Mouse (Mus musculus): ENCODE results near the gene Slc9b1.

DNA sequence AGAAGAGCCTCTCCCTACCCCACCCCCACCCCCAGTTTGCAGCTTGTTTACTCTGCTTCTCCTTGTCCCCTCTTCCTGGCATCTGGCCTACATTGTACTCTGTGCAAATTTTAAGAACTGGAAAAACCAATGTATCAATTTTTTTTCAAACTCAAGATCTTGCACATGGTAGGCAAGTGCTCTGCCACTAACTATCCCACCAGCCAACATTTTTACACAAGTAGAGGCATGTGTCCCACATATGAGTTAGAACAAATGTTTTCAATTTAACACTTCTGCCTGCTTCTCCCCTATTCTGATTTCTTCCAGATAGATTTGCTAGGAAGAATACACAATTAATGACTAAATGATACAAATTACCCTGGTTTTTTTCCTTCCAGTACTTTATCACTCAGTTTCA lies 49.3 kb downstream of the Slc9b1 start:
- no peak for TF ChIP-seq TCF12 (IDR thresholded peaks at IDR 0.05; ENCODE audit: insufficient read depth, poor library complexity, severe bottlenecking)
- no peak for TF ChIP-seq POLR2AphosphoS2 (IDR thresholded peaks at IDR 0.05; ENCODE audit: insufficient read length, low read depth)
- TF ChIP-seq MYOD1 (IDR thresholded peaks at IDR 0.05; ENCODE audit: control insufficient read depth in 1 of 3, insufficient read length in 2 of 3, low read depth in 2 of 3), result no peak
- no peak for TF ChIP-seq POLR2A (IDR thresholded peaks at IDR 0.05; ENCODE audit: insufficient read length, low read depth)
- no peak for TF ChIP-seq USF1 (IDR thresholded peaks at IDR 0.05; ENCODE audit: low read depth)
- no peak for TF ChIP-seq REST (IDR thresholded peaks at IDR 0.05; ENCODE audit: insufficient read depth, insufficient read length)

Data from myocyte (in vitro differentiated cells).